Mouse (Mus musculus) telencephalon, adult 2 months (tissue): ENCODE data around the gene Ccl6.

ENCODE experiments used
- DNase-seq: peaks from one replicate; pipeline ENCODE4 v3.0.0-alpha.2; 2011; ENCODE audit warnings: low read depth, low spot score

The Ccl6 gene

DNA sequence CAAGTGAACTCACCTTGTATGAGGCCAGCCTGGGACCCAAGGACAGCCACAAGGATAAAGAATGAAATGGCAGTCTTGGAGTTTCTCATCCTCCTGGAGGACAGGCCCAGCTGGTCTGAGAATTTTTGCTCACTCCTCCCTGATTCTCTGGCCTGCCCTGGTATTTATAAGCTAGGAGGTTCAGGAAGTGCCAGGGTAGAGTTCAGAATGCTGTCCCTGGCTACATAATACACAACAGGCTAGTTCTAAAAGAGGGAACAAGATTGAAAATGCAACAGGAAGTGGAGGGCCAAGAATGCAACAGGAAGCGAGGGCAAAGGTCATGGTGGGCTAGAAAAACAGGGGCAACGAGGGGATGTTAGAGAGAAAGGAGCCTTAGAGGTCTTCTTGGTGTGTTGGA is at the start of gene Ccl6:
Gene Ccl6 (minus strand): TSS at position 235 of the 400 bp plus-strand sequence.
- no peak for DNase-seq

DNA sequence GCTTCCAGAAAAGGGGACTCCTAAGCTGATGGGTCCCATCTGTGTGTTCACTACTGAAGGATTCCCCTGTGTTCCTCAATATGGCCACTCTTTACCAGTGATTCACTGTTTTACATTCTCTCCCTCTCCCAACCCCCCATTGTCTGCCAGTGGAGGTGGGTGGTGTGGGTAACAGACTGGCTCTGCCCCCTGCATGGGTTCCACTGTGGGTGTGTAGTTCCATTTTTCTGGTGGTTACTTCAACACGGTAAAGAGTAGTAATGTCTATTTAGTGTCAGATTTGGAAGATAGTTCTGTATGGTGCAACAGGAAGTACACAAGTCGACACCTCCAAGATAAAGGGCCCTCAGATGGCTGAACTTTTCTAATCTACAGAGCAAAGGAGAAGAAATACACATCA is 48.3 kb upstream of the Ccl6 start:
- no peak for DNase-seq

DNA sequence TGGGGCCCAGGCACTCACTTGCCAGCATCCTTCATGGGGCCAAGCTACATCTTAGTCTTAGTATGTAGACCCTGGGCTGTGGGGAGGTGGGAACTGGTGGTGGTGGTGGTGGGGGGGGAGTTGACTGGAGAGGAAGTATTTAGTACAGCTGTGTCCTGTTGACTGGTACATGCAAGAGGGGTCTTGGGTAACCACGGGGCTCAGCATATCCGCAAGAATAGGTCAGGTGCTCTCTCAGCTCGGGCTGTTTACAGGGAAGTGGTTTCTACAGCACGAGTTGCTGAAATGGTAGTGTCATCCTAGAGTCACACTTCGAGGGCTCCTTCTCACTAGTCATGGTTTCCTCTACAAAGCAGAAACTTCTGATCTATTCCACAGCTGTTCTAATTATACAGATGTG is 47.3 kb upstream of the Ccl6 start:
- no peak for DNase-seq

DNA sequence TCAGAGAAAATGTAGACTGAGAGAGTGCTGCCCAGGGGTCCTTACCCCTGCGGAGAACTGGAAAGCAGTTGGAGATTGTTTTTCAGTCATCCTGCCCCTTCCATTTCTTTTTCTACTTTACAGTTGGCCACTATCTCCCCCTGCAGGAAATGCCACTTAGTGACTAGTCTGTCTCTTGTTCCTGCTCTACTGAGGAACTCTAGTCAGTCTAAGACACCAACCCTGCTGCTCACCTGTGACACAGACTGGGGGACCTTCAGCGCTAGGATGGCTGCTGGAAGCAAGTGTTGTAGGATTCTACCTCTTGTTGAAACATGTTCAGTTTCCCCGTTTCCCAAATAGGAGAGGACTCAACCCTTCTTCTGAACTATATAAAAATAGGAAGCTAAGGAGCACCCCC is 46.6 kb upstream of the Ccl6 start:
- DNase-seq: no peak

DNA sequence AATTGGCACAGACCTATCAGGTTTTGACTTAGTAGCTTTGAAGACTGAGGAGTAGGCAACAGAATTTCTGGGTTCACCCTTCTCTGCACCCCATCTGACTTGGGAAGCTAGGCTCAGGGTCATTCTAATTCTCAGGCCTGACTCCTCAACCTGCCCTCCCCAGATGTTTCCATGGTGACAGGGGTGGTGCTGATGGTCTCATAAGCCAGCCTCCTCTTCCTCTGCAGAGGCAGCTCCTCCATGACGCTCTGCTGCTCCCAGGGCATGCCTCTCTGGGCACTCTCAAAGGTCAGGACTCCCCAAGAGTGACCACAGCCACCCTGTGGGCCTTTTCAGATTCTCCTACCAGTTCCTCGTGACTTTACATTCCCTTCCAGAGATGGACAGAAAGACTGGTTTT is 46.0 kb upstream of the Ccl6 start:
- no peak for DNase-seq

DNA sequence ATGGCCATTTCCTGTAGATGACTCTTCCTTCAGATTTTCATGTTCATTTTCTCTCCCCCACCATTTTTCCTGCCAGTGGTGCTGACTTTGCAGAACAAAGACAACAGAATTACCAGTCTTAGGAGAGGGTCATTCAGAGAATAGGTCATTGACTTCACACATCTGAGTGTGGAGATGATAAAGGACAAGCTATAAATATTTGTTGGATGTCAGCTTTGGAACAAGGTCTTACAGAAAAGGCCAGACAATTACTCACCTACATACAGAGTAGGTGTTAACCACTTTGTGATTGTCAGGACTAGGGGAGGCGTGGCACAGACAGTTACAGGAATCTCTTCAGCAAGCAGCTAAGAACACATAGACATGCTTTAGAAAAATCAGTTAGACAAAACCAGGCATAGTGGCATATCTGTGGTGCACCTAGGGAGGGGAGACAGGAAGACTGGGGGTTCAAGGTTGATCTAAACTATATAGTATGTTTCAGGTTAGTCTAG is 43.9 kb upstream of the Ccl6 start:
- no peak for DNase-seq

DNA sequence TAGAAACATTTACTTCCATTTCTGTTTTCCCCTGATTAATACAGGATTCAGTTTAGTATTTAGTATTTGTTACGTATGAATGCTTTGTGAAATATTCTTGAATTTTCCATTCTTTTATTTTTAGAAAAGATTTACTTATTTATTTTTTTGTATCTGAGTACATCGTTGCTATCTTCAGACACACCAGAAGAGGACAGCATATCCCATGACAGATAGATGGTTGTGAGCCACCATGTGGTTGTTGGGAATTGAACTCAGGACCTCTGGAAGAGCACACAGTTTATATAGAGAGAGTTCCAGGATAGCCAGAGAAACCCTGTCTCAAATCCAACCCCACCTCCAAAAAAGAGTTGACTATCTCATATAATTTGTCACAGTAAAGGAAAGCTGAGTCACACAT is 42.0 kb upstream of the Ccl6 start:
- no peak for DNase-seq

DNA sequence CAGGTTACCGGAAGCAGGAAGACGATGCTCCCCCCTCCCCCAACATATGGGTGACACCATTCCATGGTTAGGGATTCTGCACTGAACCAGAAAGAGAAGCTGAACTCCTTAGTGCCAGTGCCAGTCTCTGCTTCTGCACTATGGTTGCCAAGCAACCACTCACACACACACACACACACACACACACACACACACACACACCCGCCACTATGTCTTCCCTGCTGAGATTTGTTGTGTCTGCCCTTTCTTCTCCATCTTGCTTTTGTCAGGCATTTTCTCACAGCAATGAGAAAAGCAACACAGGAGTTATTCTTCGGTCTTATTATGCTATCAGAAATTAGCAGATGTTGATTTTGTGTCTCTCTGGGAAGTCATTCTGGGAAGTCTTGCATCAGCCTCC is 41.5 kb upstream of the Ccl6 start:
- no peak for DNase-seq

DNA sequence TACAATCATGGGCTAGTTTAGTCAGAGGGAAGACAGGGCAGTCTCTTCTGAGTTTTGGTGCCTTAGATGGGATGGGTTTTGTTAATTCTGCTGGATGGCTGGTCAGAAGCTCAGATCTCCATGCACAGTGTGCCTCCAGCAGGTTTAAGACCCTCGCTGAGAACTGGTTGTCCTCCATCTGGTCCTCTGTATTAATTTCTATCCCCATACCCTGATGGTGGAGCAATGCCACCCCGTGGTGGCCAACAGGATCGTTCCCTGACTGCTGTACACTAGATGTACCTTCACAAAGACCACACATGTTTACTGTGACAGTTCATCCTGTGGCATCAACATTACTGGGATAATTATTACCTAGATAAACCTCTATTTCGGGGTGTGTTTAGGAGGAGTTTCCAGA is 39.9 kb upstream of the Ccl6 start:
- no peak for DNase-seq

DNA sequence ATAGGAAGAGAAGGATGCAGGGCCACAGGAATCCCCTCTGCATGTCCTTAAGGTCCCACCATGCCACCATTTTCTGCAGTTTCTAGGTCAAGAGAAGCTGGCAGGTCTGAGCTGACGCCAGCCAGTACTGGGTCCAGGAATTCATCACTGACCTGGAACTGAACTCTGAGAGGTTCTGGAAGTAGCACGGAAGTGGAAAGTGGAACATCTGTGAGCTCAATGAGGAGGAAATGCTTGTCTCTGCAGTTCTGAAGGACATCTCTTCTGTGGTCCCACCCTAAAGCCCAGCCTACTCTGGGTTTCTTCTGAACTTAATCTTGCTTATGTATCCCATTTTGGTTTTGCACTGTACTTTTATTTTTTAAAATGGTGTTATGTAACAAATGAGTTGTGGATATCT is 38.2 kb upstream of the Ccl6 start:
- no peak for DNase-seq

DNA sequence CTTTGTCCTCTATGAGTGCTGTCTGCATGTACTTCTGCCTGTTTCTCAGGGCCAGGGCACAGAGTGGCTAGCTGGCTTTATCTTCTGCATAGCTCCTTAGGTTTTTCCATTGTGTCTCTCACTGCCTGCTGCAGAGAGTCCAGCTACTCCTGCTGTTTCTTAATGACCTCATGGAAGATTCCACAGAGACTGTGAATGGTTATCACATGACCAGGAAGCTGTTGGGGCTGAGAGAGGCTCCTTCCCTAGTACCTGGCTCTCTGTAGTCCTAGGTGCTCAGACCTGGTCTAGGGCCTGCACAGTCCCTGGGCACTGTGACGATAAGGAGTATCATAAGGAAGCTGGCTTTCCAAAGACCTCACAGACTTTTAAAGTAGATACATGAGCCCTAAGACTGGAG is 37.7 kb upstream of the Ccl6 start:
- no peak for DNase-seq

DNA sequence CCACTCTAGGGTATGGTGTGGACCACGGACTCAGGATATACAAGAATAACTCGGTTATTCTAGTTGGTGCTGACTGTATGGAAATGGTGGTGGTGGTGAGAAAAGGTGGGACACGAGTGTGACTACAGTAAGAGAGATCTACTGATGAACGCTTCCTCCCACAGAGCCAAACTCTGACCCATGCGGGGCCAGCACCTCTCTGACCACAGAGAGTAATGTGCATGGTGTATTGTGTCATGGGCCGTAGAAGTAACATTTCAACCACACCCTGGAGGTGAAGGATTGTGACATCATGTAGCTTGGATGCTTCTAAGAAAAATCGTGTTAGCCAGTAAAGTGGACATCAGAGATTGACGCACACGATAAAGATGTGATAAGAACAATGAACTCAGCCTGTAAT is 35.9 kb upstream of the Ccl6 start:
- DNase-seq: no peak

DNA sequence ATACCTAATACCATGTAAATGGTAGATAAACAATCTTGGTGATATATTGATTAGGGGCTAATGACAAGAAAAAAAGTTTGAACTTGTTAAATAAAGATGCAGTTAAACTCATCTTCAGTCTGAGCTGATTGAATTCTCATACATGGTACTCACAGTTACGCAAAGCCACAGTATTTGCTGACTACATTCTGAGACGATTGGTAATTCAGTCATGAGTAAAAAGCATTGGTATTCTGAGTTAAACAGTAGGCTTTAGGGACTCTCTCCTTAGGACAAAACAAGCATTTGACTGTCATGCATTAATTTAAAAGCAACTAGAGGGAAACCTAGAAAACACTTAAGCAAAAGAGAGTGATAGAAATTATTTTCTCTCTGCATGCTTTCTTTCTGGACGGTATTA is 30.7 kb upstream of the Ccl6 start:
- no peak for DNase-seq

DNA sequence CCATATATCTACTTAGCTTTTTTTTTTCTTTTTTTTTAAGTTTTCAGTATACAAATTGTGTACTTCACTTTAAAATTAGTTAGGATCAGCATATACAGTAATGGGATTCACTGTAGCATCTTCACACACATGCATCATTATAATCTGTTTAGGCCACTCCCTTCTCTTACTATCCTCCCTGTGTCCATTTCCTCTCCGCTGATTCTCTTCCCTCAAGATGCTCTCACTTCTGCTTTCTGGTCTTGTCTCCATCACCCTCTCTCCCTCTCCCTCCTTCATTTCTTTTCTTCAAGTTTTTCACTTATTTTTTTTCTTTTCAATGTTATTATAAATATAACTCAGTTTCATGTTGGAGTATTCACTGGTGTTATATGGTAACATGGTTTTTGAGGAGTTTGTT is 26.1 kb upstream of the Ccl6 start:
- no peak for DNase-seq

DNA sequence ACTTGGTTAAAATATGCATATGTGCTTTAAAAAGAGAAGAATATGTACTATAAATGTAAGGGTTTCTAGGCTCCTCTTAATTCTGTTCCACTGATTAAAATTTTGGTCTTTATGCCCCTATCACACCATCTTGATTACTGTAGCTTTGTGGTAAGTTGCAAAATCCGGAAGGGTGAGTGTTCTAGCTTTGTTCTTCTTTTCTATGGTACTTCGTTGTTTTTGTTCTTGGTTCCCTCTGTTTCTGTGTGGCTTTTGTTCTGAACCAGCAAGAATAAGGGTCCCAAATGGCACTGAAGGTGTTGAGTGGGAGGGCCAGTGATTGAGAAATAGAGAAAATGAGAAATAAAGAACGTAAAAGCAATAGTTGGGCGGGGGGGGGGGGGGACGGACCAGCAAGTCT is 25.4 kb upstream of the Ccl6 start:
- no peak for DNase-seq

DNA sequence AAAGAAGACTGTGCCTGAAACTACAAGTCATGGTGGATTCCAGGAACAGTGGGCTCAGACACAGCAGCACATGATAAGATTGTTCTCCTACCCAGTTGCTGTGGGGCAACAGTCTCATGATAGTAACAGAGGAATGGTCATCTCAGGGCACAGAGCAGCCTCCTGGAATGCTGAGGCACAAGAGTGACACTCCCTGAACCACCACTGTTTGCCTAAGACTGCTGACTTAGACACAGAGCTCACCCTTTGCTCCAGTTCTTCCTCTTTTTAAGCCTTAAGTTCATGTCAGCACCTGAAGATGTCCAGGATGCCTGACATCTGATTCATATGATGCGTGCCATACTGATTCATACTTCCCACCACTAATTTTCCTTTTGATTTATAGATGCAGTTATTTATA is 23.7 kb upstream of the Ccl6 start:
- DNase-seq: no peak

DNA sequence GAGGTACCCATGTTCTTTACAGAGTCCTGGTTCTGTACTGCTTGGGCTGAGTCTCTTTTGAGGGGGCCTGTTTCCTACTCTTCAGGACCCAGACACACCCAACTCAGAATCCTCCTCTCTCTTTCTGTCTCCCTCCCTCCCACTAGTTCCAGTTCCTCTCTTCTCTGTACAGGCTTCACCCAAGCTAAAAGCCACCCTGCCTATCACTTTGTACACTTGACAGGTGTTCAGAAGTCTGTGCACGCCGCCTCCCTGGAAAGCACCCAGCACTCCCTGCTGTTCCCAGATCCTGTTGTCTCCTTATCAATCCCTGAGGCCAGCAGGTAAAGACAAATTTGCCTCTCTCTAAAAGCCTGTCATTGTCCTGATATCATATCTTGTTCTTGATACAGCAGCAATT is 18.0 kb upstream of the Ccl6 start:
- no peak for DNase-seq

DNA sequence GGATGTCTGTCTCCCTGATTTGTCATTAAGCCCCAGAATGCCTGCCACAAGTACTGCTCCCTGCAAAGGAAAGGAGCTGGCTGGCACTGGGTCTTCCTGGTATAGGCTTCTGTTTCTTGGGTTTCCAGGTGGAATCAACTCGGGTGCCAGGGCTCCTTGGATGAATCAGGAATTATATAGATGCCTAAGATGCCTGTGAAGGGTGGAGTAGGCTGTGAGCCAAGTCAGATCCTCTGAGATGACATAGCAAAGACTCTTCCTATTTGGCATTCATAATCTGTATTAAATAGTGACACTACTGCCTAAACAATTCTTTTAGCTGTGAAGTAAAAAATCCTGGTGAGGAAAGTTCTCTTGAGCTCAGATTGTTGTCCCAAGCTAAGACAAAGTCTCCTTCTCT is 13.5 kb upstream of the Ccl6 start:
- DNase-seq: no peak

DNA sequence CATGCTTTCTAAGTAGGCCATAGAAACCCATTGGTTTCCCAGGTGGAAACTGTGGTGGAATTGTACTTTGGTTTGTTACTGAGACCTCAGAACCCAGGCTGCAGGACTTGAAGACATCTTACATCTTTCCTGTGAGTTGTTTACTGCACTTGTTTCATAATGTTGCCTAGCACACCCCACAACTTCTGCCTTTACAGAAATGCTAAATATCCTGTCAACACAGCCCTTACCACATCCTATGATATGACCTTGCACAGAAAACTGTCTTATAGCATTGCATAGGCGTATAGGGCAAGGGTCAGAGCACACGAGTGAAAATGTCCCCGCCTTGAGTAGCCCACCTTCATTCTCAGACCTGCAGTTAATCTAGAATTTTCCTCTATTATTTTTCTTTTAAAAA is 12.6 kb upstream of the Ccl6 start:
- no peak for DNase-seq

DNA sequence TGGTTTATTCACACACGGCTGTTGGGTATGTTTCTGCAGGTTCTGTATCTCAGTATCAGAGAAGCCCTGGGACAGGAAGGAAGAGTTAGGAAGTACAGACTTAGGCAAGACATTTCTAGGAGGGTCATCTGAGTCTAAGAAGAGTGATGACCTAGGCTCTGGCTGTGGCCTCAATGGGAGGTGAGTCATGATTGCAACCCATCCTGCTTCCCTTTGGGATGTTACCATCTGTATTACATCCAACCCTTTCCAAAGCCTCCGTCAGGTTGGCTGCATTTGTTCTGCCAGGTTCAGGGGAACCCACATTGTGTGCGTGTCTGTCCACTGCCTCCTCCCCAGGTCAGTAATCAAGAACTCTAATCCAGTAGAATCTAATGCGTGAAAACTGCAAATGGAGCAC is 11.8 kb upstream of the Ccl6 start:
- DNase-seq: no peak

DNA sequence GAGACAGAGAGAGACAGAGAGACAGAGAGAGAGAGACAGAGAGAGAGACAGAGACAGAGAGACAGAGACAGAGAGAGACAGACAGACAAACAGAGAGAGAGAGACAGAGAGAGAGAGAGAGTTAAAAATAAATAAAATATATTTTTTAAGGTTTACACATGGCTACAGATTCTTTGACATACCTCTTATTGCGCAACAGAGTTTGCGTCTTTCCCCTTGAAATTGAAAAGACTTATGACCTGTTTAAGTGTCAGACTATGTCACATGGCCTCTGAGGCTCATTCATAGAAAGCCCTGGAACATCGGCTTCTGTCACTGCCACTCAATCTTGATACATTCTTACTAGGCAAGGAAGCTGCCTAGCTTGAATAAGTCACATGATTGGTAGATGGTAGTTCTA is 10.5 kb upstream of the Ccl6 start:
- no peak for DNase-seq

DNA sequence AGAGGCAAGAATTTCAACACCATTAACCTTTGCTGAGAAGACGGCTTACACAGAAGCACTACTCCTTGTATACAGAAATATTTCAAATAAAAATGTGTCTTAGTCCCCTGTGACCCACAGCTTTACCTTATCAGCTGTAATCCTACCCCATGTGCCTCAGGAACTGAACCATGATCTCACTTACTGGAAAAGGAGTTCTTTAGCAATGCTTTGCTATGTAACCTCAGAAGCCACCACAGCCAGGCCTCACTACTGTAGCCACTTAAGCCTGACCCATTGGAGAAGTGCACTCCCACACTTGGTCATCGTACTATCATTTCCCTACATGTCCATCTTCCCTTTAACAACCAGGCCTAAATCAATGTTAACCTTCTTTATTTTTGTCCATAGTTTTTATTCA is 7.7 kb upstream of the Ccl6 start:
- DNase-seq: no peak

DNA sequence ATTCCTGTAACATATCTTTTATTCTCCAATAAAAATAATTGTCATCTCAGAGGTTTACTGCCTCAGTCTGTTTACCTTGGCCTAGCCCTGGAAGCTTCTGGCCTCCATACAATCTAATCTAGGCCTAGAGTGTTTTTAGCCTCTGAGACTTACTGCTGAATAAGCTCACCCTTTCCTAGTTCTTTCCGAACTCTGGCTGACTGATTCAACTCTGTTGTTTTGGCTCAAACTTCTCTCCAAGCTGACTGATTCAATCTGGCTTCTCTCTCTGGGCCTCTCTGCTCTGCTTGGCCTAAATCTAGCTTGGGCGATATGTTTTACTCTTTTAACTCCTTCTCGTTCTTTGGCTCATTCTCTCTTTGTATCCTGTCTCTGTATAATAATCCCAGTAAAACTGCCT is 6.1 kb upstream of the Ccl6 start:
- DNase-seq: no peak

DNA sequence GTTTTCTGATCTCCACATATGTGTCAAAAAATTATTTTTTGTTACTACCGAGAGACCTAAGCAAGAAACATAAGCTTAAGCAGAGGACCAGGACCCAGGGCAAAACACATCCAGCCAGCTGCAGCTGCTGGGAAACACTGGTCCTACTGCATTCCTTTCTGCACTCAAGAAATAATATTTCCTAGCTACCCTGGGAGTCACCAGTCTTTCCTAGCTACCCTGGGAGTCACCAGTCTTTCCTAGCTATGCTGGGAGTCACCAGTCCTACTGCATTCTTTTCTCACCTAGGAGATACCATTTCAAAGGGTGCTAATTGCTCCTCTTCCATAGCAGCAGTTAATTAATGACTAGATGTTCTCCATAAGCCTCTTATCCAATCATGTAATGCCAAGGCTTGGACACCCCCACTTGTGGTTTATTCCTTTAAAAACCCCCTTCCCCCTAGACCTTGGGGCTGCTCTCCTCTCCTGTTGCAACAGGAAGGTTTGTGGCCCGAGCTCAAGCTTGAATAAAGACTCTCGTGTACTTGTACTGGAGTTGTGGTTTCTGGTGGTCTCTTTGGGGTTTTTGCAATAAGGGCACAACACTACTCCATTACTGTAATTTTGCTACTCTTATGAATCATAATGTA is 5.4 kb upstream of the Ccl6 start:
- DNase-seq: no peak
